Mouse (Mus musculus) intestine, embryonic 16.5 days (tissue): Measurements from ENCODE around the gene Gm19935. TPM values are rescaled to one million over a fixed set of nuclear protein-coding genes. Genes with fewer than 3 reads are reported as not detected.

Experiments
- ATAC-seq: fragments of 200-750 bp; cut with Nextera tagmentation; 2 replicates; pipeline ENCODE4 v1.8.0; 2017; ENCODE audit warnings: moderate TSS enrichment, moderate library complexity
- H3K27ac ChIP-seq: fragments of 300-500 bp; sonication (generic); 2 replicates; pipeline ENCODE4 v1.5.1; 2014; ENCODE audit warnings: mild to moderate bottlenecking, low read length
- H3K27me3 ChIP-seq: fragments of 300-500 bp; sonication (generic); replicated peaks from 2 replicates; pipeline ENCODE4 v1.6.1; 2014; ENCODE audit warnings: low read length, control low read depth, mixed read lengths; ENCODE audit not compliant: control insufficient read depth, insufficient read depth
- H3K36me3 ChIP-seq: fragments of 300-500 bp; sonication (generic); 2 replicates; pipeline ENCODE4 v1.6.1; 2014; ENCODE audit warnings: low read length, control low read depth; ENCODE audit not compliant: control insufficient read depth, insufficient read depth
- H3K4me1 ChIP-seq: fragments of 300-500 bp; sonication (generic); 2 replicates; pipeline ENCODE4 v1.6.1; 2014; ENCODE audit warnings: low read length, control low read depth, mixed read lengths; ENCODE audit not compliant: control insufficient read depth, insufficient read depth
- H3K4me2 ChIP-seq: fragments of 300-500 bp; sonication (generic); 2 replicates; pipeline ENCODE4 v1.6.1; 2014; ENCODE audit warnings: low read depth, low read length, control low read depth
- H3K4me3 ChIP-seq: fragments of 300-500 bp; sonication (generic); 2 replicates; pipeline ENCODE4 v1.5.1; 2014; ENCODE audit warnings: mild to moderate bottlenecking, low read length
- H3K9ac ChIP-seq: fragments of 300-500 bp; sonication (generic); 2 replicates; pipeline ENCODE4 v1.6.1; 2014; ENCODE audit warnings: low read depth, low read length
- H3K9me3 ChIP-seq: fragments of 300-500 bp; sonication (generic); 2 replicates; pipeline ENCODE4 v1.6.1; 2016; ENCODE audit warnings: low read length, control low read depth; ENCODE audit not compliant: control insufficient read depth
- WGBS: fragments of 180-500 bp; shearing (Covaris S2); extraction: QIAGEN DNeasy Blood & Tissue Kit; methylation state at CpG from one replicate; pipeline ENCODE4 v1.1.7; 2014; 5-methylcytosine and 5-hydroxymethylcytosine counted together
- polyA plus RNA-seq: library from polyadenylated mRNA; unstranded; fragments of >200 nt; fragmentation: Nextera tagmentation; extraction: Ambion mirVana; gene quantifications from 2 replicates; pipeline ENCODE4 v1.2.1, GENCODE M21; 2015

Gm19935 gene
- polyA plus RNA-seq, 1 experiment from 2014 or later: not detected

DNA sequence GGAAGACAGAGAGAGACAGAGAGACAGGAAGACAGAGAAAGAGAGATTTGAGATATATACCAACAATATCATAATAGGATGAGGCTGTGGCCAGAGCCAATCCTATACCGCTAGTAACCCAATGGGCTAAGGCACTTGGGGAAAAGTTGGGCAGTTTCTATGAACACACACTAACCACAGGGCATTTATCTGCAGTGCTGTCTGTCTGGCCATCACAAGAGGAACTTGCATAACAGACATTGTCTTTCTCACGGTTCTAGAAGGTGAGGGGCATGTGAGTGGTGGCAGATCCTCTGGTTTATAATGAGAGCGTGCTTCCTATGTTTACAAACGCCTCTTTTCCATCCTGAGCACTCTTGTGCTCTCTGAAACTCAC, 3.1 kb upstream of the Gm19935 start:
- WGBS: 69% methylated on average over 4 of the region's 4 CpGs
- H3K27me3 ChIP-seq: no peaks in the 10 kb centered on the region
- H3K27ac ChIP-seq: no peak overlapping the region
- H3K4me2 ChIP-seq: no peak overlapping the region
- no peak for ATAC-seq
- H3K4me1 ChIP-seq: peaks cover 5% of the 10 kb centered on the region; the same call in 1 of the 2 replicates
- H3K4me3 ChIP-seq: no peak overlapping the region
- H3K36me3 ChIP-seq: no peaks in the 10 kb centered on the region
- no peak overlapping the region for H3K9ac ChIP-seq
- H3K9me3 ChIP-seq: no peaks in the 10 kb centered on the region

DNA sequence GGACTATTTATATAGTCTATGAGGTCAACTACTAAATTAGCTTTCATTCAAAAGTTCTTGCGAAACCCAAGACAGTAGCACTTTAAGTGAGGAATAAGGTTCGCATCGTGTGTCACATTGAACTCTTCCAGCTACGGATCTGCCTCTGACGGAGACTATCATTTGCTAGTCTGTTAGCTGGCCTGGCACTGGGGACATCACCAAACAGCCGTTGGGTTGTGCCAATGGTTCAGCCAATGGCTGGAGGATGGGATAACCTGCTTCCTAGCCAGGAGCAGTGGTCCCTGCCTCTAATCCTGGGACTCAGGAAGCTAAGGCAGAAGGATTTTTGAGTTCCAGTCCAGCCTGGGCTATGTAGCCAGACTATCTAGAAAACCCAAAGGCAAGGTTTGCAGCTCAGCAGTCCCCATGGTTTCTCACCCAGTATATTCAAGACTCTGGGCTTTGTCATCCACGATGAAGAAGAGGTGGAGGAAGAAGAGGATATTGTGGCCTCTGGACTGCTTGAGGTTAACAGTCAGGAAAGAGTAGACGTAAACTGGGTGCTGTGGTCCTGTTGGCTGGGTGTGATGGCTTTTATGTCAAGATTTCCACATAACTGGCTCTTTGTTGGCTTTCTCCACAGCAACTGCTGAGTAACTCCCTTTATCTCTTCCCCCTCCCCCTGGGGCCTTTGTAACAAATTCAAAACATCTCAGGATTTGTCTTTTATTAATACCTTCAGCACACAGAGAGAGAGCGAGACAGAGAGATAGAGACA, 2.5 kb upstream of the Gm19935 start:
- Histone ChIP-seq H3K27ac (no peak overlapping the region), H3K9ac (no peak overlapping the region), H3K4me2 (no peak overlapping the region), H3K4me3 (no peak overlapping the region), H3K9me3 (no peaks in the 10 kb centered on the region), H3K36me3 (no peaks in the 10 kb centered on the region), H3K4me1 (peaks cover 4% of the 10 kb centered on the region; the same call in 1 of the 2 replicates), H3K27me3 (no peaks in the 10 kb centered on the region)
- no peak for ATAC-seq
- WGBS: 87% methylated on average over 9 of the region's 9 CpGs

DNA sequence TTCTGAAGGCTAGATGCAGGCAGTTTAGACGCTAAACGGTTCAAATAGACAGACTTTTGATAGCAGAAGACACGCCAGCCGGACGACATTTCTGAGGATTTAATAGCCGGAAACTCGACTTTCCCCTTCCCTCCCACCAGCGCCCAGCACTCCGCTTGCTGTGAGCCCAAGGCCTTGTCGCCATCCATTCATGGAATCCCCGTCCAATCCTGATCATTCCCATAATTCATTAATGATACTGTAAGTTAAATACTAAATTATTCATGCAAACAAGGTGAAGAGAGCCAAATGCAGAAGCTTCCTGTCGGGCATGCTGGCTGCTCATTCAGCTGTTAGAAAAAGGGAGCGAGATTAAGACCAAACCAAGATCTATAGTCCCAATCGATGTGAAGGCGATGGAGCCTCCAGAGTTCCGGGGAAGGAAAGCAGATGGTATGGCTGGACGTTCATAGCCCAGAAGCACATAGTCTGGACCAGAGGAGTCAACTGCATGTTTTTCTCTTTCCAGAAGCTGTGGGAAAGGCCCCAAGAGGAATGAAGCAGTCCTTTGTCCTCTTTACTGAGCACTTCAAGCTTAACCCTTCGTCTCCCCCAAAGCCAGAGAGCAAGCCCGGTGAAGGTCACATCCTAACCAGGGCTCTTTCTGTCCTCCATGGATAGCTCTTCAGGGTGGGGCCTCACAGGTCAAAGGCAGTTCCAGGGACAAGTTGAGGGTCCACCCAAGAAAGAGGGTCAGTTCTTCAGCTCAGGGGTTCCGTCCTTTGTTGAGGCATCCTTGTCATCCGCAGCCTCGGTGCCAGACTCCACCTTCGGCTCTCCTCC, 921 bp downstream of the Gm19935 start:
- Histone ChIP-seq H3K9me3 (no peaks in the 10 kb centered on the region), H3K4me2 (no peak overlapping the region), H3K9ac (no peak overlapping the region), H3K4me3 (no peak overlapping the region), H3K36me3 (no peaks in the 10 kb centered on the region), H3K27ac (no peak overlapping the region), H3K4me1 (no peaks in the 10 kb centered on the region), H3K27me3 (no peaks in the 10 kb centered on the region)
- ATAC-seq: no peak
- WGBS: 74% methylated on average over 23 of the region's 23 CpGs

DNA sequence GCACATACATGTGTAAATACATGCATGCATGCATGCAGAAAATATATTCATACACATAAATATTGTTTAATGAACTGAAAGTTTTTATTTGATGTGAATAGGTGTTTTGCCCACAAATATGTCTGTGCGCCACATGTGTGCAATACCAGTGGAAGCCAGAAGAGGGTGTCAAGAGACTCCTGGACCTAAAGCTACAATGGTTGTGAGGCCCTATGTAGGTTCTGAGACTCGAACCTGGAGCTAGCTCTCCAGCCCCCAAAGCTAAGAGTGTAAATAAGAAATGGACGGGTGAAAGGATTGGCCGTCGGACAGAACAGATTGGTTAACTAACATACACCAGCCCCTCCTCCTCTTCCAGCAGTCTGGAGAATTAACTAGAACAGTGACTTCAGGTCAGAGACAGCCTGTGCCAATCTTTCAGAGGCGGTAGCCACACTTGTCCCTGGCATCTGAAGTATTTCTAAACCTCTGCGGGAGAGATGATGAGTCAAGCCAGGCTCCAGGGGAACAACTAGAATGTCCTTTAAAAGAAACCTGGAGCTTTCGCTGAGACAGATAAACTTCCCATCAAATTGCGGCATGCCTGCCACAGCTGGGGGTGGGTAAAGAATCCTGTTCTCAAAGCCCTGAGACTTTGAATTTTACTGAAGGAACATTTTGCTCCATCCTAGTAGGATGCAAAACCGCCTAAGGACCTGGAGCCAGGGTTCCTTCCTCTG, 3.4 kb downstream of the Gm19935 start:
- no peaks in the 10 kb centered on the region for H3K4me1 ChIP-seq
- ATAC-seq: no peak
- no peak overlapping the region for H3K9ac ChIP-seq
- no peaks in the 10 kb centered on the region for H3K9me3 ChIP-seq
- no peak overlapping the region for H3K4me3 ChIP-seq
- no peaks in the 10 kb centered on the region for H3K36me3 ChIP-seq
- H3K4me2 ChIP-seq: no peak overlapping the region
- no peaks in the 10 kb centered on the region for H3K27me3 ChIP-seq
- H3K27ac ChIP-seq: no peak overlapping the region
- WGBS: 86% methylated on average over 10 of the region's 10 CpGs

DNA sequence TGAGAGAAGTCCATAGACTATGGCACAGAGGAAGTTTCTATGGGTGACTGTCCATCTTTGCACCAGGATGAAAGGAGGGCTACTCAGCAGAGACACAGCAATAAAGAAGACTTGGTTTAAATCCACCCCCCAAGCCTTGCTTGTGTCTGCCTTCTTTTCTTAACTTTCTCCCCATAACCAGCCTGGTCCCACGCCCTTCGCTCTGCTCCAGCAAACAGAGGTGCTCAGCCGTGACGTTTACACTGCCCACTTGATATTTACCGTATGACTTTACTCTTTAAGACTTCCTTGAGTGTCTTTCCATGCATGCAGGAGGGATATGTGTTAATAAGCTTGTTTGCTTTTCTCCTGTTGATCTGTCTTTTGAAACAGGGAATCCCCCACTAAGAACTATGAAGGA, 17.7 kb downstream of the Gm19935 start:
- H3K9ac ChIP-seq: no peak overlapping the region

DNA sequence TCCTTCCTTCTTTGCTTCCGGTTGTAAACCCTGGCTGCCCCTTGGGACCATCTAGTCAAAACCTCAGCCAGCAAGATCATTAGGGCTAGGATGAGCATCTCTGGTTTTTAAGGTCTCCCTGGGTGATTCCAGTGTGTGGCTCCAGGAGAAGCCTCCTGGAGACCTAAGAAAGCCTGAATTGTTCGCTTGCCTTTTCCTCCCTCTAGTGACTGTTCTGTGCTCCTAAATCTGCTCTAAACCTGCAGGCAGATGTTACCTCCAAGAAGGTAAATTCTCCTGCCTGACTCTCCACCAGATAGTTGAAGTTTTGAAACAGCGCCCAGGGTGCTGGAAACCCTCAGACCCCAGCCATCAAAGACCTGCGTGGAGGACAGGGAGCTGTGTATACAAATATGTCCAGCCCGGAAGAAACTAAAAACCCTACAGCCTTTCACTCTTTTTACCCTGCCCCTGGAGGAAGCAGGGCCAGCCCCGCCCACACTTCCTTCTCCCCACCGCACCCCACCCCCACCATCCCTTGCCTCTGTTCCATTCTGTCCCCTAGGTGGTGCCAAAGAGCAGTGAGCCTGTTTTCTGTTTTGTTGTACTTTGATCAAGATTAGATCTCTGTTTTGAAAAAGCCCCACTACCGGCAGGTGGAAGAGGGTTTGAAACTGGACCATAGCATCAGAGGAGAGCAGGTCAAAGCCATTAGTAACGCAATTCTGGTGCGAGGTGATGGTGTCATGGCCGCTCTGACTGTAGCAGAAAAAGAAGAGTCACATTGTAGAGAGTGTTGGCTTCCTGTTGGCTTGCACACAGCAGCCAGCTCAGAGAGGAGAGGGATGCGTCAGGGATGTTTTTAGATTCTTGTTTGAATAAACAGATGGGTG, 22.0 kb downstream of the Gm19935 start:
- H3K4me2 ChIP-seq: peak overlapping the region; percentile 32
- no peaks in the 10 kb centered on the region for H3K27me3 ChIP-seq
- peak overlapping the region; percentile 25; the same call in 1 of the 2 replicates for H3K4me3 ChIP-seq
- H3K27ac ChIP-seq: no peak overlapping the region
- 9% methylated on average over 12 of the region's 12 CpGs for WGBS
- no peaks in the 10 kb centered on the region for H3K9me3 ChIP-seq
- no peaks in the 10 kb centered on the region for H3K36me3 ChIP-seq
- H3K9ac ChIP-seq: 0 out of 2 replicates have a peak overlapping the region, but pooled peaks have one; percentile 33
- peaks cover 5% of the 10 kb centered on the region; the same call in 1 of the 2 replicates for H3K4me1 ChIP-seq
- peak; percentile 84 for ATAC-seq

More for the DNA sequence above, 17.7 kb downstream of the Gm19935 start:
- H3K27me3 ChIP-seq: no peaks in the 10 kb centered on the region
- H3K36me3 ChIP-seq: no peaks in the 10 kb centered on the region
- no peak overlapping the region for H3K4me3 ChIP-seq
- H3K27ac ChIP-seq: no peak overlapping the region
- H3K4me1 ChIP-seq: peaks cover 2% of the 10 kb centered on the region; the same call in 1 of the 2 replicates
- 75% methylated on average over 5 of the region's 5 CpGs for WGBS
- no peak for ATAC-seq
- no peak overlapping the region for H3K4me2 ChIP-seq
- H3K9me3 ChIP-seq: 0 out of 2 replicates have a peak, but pooled peaks cover 3% of the 10 kb centered on the region

DNA sequence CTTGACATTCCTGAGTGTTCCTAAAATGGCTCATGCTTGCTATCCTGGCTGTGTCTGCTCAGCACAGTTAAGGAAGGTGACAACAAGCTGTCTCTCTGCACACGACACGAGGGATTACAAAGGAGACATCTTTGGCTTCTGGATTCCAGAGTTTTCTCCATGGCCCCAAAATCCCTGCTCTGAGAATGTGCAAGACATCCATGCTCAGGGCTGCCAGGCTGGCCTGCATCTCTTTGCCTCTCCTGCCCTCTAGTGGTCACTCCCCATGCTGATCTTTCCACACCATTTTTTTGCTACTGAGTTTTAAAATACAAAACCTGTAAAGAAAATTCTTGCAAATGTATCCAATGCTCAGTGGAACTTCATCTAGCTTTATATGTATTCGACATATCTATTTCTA, 23.5 kb downstream of the Gm19935 start:
- no peaks in the 10 kb centered on the region for H3K36me3 ChIP-seq
- H3K4me2 ChIP-seq: no peak overlapping the region
- H3K9me3 ChIP-seq: no peaks in the 10 kb centered on the region
- WGBS: 6% methylated on average over 3 of the region's 3 CpGs
- no peaks in the 10 kb centered on the region for H3K27me3 ChIP-seq
- H3K4me3 ChIP-seq: no peak overlapping the region
- ATAC-seq: peak; percentile 62; the same call in 1 of the 2 replicates
- no peak overlapping the region for H3K9ac ChIP-seq
- peaks cover 5% of the 10 kb centered on the region; the same call in 1 of the 2 replicates for H3K4me1 ChIP-seq
- H3K27ac ChIP-seq: no peak overlapping the region

DNA sequence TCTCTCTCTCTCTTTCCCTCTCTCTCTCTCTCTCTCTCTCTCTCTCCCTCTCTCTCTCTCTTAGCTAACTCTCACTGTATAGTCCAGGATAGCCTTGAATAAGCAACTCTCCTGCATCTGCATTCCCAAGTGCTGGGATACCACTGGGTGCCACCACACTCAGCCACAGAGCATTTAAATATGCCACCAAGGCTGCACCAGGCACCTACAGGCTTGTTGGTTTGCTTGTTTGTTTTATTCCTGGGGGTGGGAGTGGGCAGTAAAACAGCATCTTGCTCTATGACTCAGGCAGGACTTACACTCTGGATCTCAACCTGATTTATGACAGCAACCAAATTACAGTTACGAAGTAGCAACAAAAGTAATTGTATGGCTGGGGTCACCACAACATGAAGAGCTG, 25.6 kb downstream of the Gm19935 start:
- Histone ChIP-seq H3K4me2 (no peak overlapping the region), H3K4me3 (no peak overlapping the region), H3K36me3 (no peaks in the 10 kb centered on the region), H3K9me3 (no peaks in the 10 kb centered on the region), H3K9ac (no peak overlapping the region), H3K27ac (no peak overlapping the region), H3K27me3 (no peaks in the 10 kb centered on the region), H3K4me1 (peaks cover 5% of the 10 kb centered on the region; the same call in 1 of the 2 replicates)
- WGBS: 91% methylated on average over 1 of the region's 1 CpGs
- no peak for ATAC-seq
